Mouse (Mus musculus) myocyte (in vitro differentiated cells): Measurements from ENCODE around the gene Chrne.

Source experiments
- CEBPB ChIP-seq: IDR thresholded peaks from 2 replicates; pipeline ENCODE4 v1.6.1; 2011; ENCODE audit warnings: mild to moderate bottlenecking, moderate library complexity; ENCODE audit not compliant: poor library complexity, insufficient read depth, severe bottlenecking
- E2F4 ChIP-seq: IDR thresholded peaks from one replicate; pipeline ENCODE4 v1.6.1; 2011; ENCODE audit warnings: mild to moderate bottlenecking, control low read depth, moderate library complexity; ENCODE audit not compliant: insufficient read depth
- MAX ChIP-seq: IDR thresholded peaks from one replicate; pipeline ENCODE4 v1.6.1; 2011; ENCODE audit warnings: low read depth, mild to moderate bottlenecking, control low read depth
- MYOD1 ChIP-seq, 3 experiments: IDR thresholded peaks; one replicate each; pipeline ENCODE4 v1.6.1; 2011; ENCODE audit warnings: control low read depth in 2 of 3, low read depth in 2 of 3, mild to moderate bottlenecking in 2 of 3, moderate library complexity in 1 of 3; ENCODE audit not compliant: insufficient read length in 2 of 3, control insufficient read depth in 1 of 3
- MYOG ChIP-seq, 3 experiments: IDR thresholded peaks; one replicate each; pipeline ENCODE4 v1.6.1; 2011; ENCODE audit warnings: control low read depth in 2 of 3, low read depth in 2 of 3, mild to moderate bottlenecking in 2 of 3; ENCODE audit not compliant: insufficient read length in 2 of 3, control insufficient read depth in 1 of 3, insufficient read depth in 1 of 3
- POLR2A ChIP-seq: IDR thresholded peaks from one replicate; pipeline ENCODE4 v1.6.1; 2011; ENCODE audit warnings: low read depth, mild to moderate bottlenecking, control low read depth, moderate library complexity; ENCODE audit not compliant: insufficient read length
- POLR2AphosphoS2 ChIP-seq: IDR thresholded peaks from one replicate; pipeline ENCODE4 v1.6.1; 2011; ENCODE audit warnings: low read depth, control low read depth; ENCODE audit not compliant: insufficient read length
- TCF12 ChIP-seq: IDR thresholded peaks from one replicate; pipeline ENCODE4 v1.6.1; 2011; ENCODE audit warnings: mild to moderate bottlenecking, control low read depth; ENCODE audit not compliant: poor library complexity, insufficient read depth, severe bottlenecking
- TCF3 ChIP-seq: IDR thresholded peaks from one replicate; pipeline ENCODE4 v1.6.1; 2011; ENCODE audit warnings: low read depth, control low read depth; ENCODE audit not compliant: insufficient read length
- USF1 ChIP-seq: IDR thresholded peaks from one replicate; pipeline ENCODE4 v1.6.1; 2011; ENCODE audit warnings: low read depth, mild to moderate bottlenecking, control low read depth, moderate library complexity

DNA sequence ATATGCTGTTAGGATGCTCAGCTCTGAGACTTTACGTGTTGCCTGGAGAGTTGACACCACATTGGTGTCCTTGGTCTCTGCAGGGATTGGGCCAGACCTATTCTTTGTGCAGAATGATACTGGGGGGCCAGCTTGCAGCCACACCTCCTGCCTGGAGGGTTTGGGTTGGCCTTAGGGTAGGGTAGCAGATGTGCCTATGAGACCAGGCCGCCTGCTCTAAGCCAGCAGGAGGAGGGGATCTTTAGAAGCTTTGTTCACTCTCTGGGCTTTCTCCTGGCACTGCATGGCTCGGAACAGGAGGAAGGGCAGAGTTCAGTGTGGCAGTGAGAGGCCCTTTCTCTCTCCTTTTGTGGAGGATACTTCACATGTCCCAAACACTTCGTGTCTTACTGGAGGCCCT lies 22.9 kb downstream of the Chrne start:
- TF ChIP-seq MYOG (IDR thresholded peaks at IDR 0.05; ENCODE audit: control insufficient read depth in 1 of 3, insufficient read depth in 1 of 3, insufficient read length in 2 of 3, low read depth in 2 of 3): no peak
- TF ChIP-seq E2F4: no peak
- TF ChIP-seq POLR2A: no peak
- no peak for TF ChIP-seq USF1
- no peak for TF ChIP-seq MYOD1 (IDR thresholded peaks at IDR 0.05; ENCODE audit: control insufficient read depth in 1 of 3, insufficient read length in 2 of 3, low read depth in 2 of 3)
- no peak for TF ChIP-seq TCF12
- no peak for TF ChIP-seq POLR2AphosphoS2
- TF ChIP-seq MAX: no peak
- TF ChIP-seq CEBPB: no peak
- TF ChIP-seq TCF3: no peak
